Mouse (Mus musculus) adrenal gland, postnatal 10 days (tissue): Measurements from ENCODE around the gene Zfp768. TPM values are rescaled to one million over a fixed set of nuclear protein-coding genes. Genes with fewer than 3 reads are reported as not detected.

Experiments used
- DNase-seq: peaks from one replicate; pipeline ENCODE4 v3.0.0; 2021; ENCODE audit warnings: mixed read lengths
- total RNA-seq, 2 experiments: library from RNA; stranded (reverse); gene quantifications; 2 replicates each; pipeline ENCODE4 v1.2.3; 2021

Zfp768 gene
- total RNA-seq, 2 experiments from 2014 or later: 31.7 to 38.2 TPM

GRCm38 (mm10) chr7:127297586-127298193 is 47.7 kb downstream of the Zfp768 start:
- no peak for DNase-seq

GRCm38 (mm10) chr7:127296786-127297555 is 48.4 kb downstream of the Zfp768 start:
- DNase-seq: no peak

- DNase-seq: no peak
Observed at GRCm38 (mm10) chr7:127296098-127296497, 49.3 kb downstream of the Zfp768 start, which contains the start of gene Itgal. Itgal (plus strand) TSS chr7:127296260.

Other genes starting within 250 kb of the Zfp768 start
- gene Qprt, start 223.4 kb downstream of the Zfp768 start, total RNA-seq: 10 to 100 TPM in 1 of 2 experiments, 1 to 10 TPM in 1; 7.6 to 20.7 TPM
- 1 to 10 TPM; 3.2 to 3.3 TPM for gene Spn, start 207.8 kb downstream of the Zfp768 start, total RNA-seq
- gene Cd2bp2, start 149.5 kb downstream of the Zfp768 start, total RNA-seq: 10 to 100 TPM; 50.9 to 54.9 TPM
- 10 to 100 TPM; 39.0 to 40.5 TPM for gene Tbc1d10b, start 137.1 kb downstream of the Zfp768 start, total RNA-seq
- gene Mylpf, start 136.7 kb downstream of the Zfp768 start, total RNA-seq: 1,000 to 10,000 TPM in 1 of 2 experiments, 100 to 1,000 TPM in 1; 678 to 2,339 TPM
- 10 to 100 TPM in 1 of 2 experiments, 1 to 10 TPM in 1; 9.2 to 13.4 TPM for gene Zfp553, start 112.5 kb downstream of the Zfp768 start, total RNA-seq
- 10 to 100 TPM; 17.6 to 17.8 TPM for gene Sept1, start 112.5 kb downstream of the Zfp768 start, total RNA-seq
- 10 to 100 TPM; 23.5 to 31.7 TPM for gene Zfp771, start 101.3 kb downstream of the Zfp768 start, total RNA-seq
- 10 to 100 TPM; 60.7 to 65.0 TPM for gene Dctpp1, start 84.9 kb downstream of the Zfp768 start, total RNA-seq
- gene Sephs2, start 71.5 kb downstream of the Zfp768 start, total RNA-seq: 100 to 1,000 TPM; 189 to 268 TPM
- 1 to 10 TPM; 4.7 to 5.0 TPM for gene Itgal, start 49.3 kb downstream of the Zfp768 start, total RNA-seq
- 1 to 10 TPM; 7.5 to 9.2 TPM for gene Zfp747, start 30.5 kb upstream of the Zfp768 start, total RNA-seq
- gene 9130019O22Rik, start 41.6 kb upstream of the Zfp768 start, total RNA-seq: 1 to 10 TPM; 4.1 to 4.4 TPM
- 1 to 10 TPM; 8.6 to 9.4 TPM for gene E430018J23Rik, start 48.0 kb upstream of the Zfp768 start, total RNA-seq
- 1 to 10 TPM; 5.7 to 6.2 TPM for gene Zfp764, start 61.2 kb upstream of the Zfp768 start, total RNA-seq
- 10 to 100 TPM; 11.3 to 13.0 TPM for gene Zfp688, start 76.5 kb upstream of the Zfp768 start, total RNA-seq
- 1 to 10 TPM; 3.6 to 4.3 TPM for gene Zfp689, start 103.6 kb upstream of the Zfp768 start, total RNA-seq
- 10 to 100 TPM; 37.3 to 40.0 TPM for gene Prr14, start 114.0 kb upstream of the Zfp768 start, total RNA-seq
- gene Fbrs, start 133.6 kb upstream of the Zfp768 start, total RNA-seq: 10 to 100 TPM; 53.3 to 65.8 TPM
- 10 to 100 TPM; 70.0 to 94.2 TPM for gene Srcap, start 166.4 kb upstream of the Zfp768 start, total RNA-seq
- 10 to 100 TPM; 17.9 to 28.8 TPM for gene Gm42715, start 174.0 kb upstream of the Zfp768 start, total RNA-seq
- not detected for gene Tmem265, start 215.8 kb upstream of the Zfp768 start, total RNA-seq
- gene Phkg2, start 227.8 kb upstream of the Zfp768 start, total RNA-seq: 10 to 100 TPM; 33.0 to 37.9 TPM
- 1 to 10 TPM; 8.0 to 9.2 TPM for gene Ccdc189, start 243.0 kb upstream of the Zfp768 start, total RNA-seq
- gene Rnf40, start 243.2 kb upstream of the Zfp768 start, total RNA-seq: 10 to 100 TPM; 51.5 to 59.7 TPM